Mouse (Mus musculus) limb, embryonic 11.5 days (tissue): ENCODE results near the gene Opcml. TPM values are rescaled to one million over a fixed set of nuclear protein-coding genes. Genes with fewer than 3 reads are reported as not detected.

ENCODE experiments used
- ATAC-seq: fragments of 200-750 bp; cut with Nextera tagmentation; 2 replicates; pipeline ENCODE4 v1.8.0; 2017; ENCODE audit warnings: low read depth; ENCODE audit not compliant: insufficient number of reproducible peaks, low FRiP score, low TSS enrichment
- DNase-seq: peaks from one replicate; pipeline ENCODE4 v3.0.0-alpha.2; 2015; ENCODE audit warnings: low spot score
- H3K27ac ChIP-seq: fragments of 300-500 bp; sonication (generic); replicated peaks from 2 replicates; pipeline ENCODE4 v1.5.1; 2014; ENCODE audit warnings: low read depth, mild to moderate bottlenecking, low read length
- H3K27me3 ChIP-seq: fragments of 300-500 bp; sonication (generic); 2 replicates; pipeline ENCODE4 v1.6.1; 2014; ENCODE audit warnings: mild to moderate bottlenecking, low read length, mixed read lengths; ENCODE audit not compliant: control insufficient read depth, insufficient read depth
- H3K36me3 ChIP-seq: fragments of 300-500 bp; sonication (generic); 2 replicates; pipeline ENCODE4 v1.6.1; 2014; ENCODE audit warnings: mild to moderate bottlenecking, low read length, moderate library complexity, mixed read lengths; ENCODE audit not compliant: control insufficient read depth, insufficient read depth
- H3K4me1 ChIP-seq: fragments of 300-500 bp; sonication (generic); 2 replicates; pipeline ENCODE4 v1.6.1; 2014; ENCODE audit warnings: low read length, mixed read lengths; ENCODE audit not compliant: control insufficient read depth, insufficient read depth
- H3K4me2 ChIP-seq: fragments of 300-500 bp; sonication (generic); 2 replicates; pipeline ENCODE4 v1.6.1; 2014; ENCODE audit warnings: low read depth, mild to moderate bottlenecking, moderate library complexity; ENCODE audit not compliant: severe bottlenecking
- H3K4me3 ChIP-seq: fragments of 300-500 bp; sonication (generic); 2 replicates; pipeline ENCODE4 v1.5.1; 2014; ENCODE audit warnings: low read depth, low read length
- H3K9ac ChIP-seq: fragments of 300-500 bp; sonication (generic); 2 replicates; pipeline ENCODE4 v1.6.1; 2014; ENCODE audit warnings: mild to moderate bottlenecking, low read length
- H3K9me3 ChIP-seq: fragments of 300-500 bp; sonication (generic); 2 replicates; pipeline ENCODE4 v1.6.1; 2016; ENCODE audit warnings: low read length; ENCODE audit not compliant: control insufficient read depth
- WGBS: fragments of 180-500 bp; shearing (Covaris S2); extraction: QIAGEN DNeasy Blood & Tissue Kit; methylation state at CpG from one replicate; pipeline ENCODE4 v1.1.7; 2014; 5-methylcytosine and 5-hydroxymethylcytosine counted together
- microRNA-seq: library from miRNA; unstranded; fragments of <30 nt; microRNA quantifications from one replicate; pipeline ENCODE4, GENCODE M21; 2016
- polyA plus RNA-seq: library from polyadenylated mRNA; unstranded; fragments of >200 nt; fragmentation: Nextera tagmentation; extraction: Ambion mirVana; gene quantifications from 2 replicates; pipeline ENCODE4 v1.2.1, GENCODE M21; 2014

Opcml gene
- polyA plus RNA-seq, 1 experiment from 2014 or later, result 0.20 TPM

GRCm38 (mm10) chr9:28937980-28938379, 1147.4 kb downstream of the Opcml start:
- no peak overlapping the region for H3K9ac ChIP-seq
- no peak overlapping the region for H3K4me3 ChIP-seq
- no peak overlapping the region for H3K4me2 ChIP-seq
- no peak for ATAC-seq
- DNase-seq, result peak; percentile 26
- no peaks in the 10 kb centered on the region for H3K9me3 ChIP-seq
- H3K36me3 ChIP-seq, result no peaks in the 10 kb centered on the region
- no peaks in the 10 kb centered on the region for H3K27me3 ChIP-seq
- no peaks in the 10 kb centered on the region for H3K4me1 ChIP-seq
- 51% methylated on average over 2 of the region's 2 CpGs for WGBS
- H3K27ac ChIP-seq, result no peak overlapping the region

DNA sequence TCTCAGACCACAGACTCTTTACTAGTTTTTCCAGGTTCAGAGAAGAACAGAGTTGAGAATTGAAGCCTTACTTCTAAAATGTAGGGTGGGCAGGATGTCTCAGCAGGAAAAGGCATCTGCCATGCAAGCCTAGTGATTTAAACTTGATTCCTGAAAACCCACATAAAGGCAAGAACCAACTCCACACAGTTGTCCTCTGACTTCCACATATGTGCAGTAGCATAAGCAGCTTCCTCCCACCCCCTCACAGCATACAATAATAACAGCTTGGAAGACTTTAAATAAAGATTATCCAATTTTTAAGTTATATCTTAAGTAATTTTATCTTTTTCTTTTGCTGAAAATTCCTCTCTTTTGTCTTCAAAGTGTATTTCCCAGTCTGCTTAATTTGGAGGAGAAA, 1150.3 kb downstream of the Opcml start:
- Histone ChIP-seq H3K4me2 (no peak overlapping the region), H3K36me3 (no peaks in the 10 kb centered on the region), H3K27ac (no peak overlapping the region), H3K9ac (no peak overlapping the region), H3K4me3 (no peak overlapping the region), H3K27me3 (no peaks in the 10 kb centered on the region), H3K4me1 (no peaks in the 10 kb centered on the region), H3K9me3 (no peaks in the 10 kb centered on the region)
- no peak for ATAC-seq
- no peak for DNase-seq

DNA sequence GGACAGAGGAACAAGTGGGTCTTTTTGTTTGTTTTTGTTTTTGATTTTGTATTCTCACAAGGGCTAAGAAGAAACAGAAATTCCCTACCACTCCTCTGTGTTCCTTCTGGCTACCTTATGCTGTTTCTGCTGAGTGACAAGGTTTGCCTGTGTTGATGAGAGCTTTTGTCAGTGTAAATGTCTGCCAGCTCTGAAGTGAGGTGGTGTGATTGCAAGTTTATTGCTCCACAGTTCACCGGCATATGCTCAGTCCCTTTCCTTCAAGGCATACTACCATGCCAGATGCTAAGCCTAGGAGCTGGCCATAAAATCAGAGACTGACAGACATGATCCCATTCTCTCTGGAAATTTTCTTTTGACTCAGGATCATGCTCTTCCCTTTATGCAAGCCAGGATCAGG, 1178.9 kb downstream of the Opcml start:
- 25% methylated on average over 1 of the region's 1 CpGs for WGBS
- Histone ChIP-seq H3K4me2 (no peak overlapping the region), H3K36me3 (no peaks in the 10 kb centered on the region), H3K27me3 (no peaks in the 10 kb centered on the region), H3K9ac (no peak overlapping the region), H3K27ac (no peak overlapping the region), H3K9me3 (no peaks in the 10 kb centered on the region), H3K4me3 (no peak overlapping the region), H3K4me1 (no peaks in the 10 kb centered on the region)
- DNase-seq (no peak), ATAC-seq (no peak)

Small RNAs within 50 kb of the gene (microRNA-seq; reads per million reads assigned to microRNA genes)
- gene Gm44316, result not detected
